ENCODE assay signal across 9 mouse cellular contexts in genomic region chr1:184734991-184735920, GRCm38 (mm10). TPM values are rescaled to one million over a fixed set of nuclear protein-coding genes. Genes with fewer than 3 reads are reported as not detected.
DNase-seq lines count a peak whose midpoint lies in the region; ATAC-seq lines count a peak whose summit lies in the region.
"Had no signal": no experiment of that assay in that cellular context is flagged by ENCODE, and none has a peak within 500 bp of the region (broad histone marks: within the 10 kb centered on the region; RNA-seq: fewer than 3 reads in every experiment).

No protein-coding gene starts in this region.

- ATAC-seq in midbrain, embryonic 11.5 days (ENCODE audit: low FRiP score): no peak
- no peak for ATAC-seq in midbrain, embryonic 16.5 days
- no peak for ATAC-seq in liver, embryonic 13.5 days (ENCODE audit: low read depth)
- ATAC-seq in hindbrain, embryonic 12.5 days (ENCODE audit: low FRiP score): no peak
- no peak for ATAC-seq in forebrain, embryonic 14.5 days
- ATAC-seq in midbrain, embryonic 14.5 days (ENCODE audit: low FRiP score, low TSS enrichment): no peak
- ATAC-seq: forebrain, embryonic 15.5 days had no signal

- no peak overlapping the region for H3K9ac ChIP-seq in midbrain, embryonic 11.5 days (ENCODE audit: low read length)
- H3K9ac ChIP-seq in midbrain, embryonic 16.5 days (ENCODE audit: low read depth, low read length): no peak overlapping the region
- no peak overlapping the region for H3K9ac ChIP-seq in liver, embryonic 13.5 days
- H3K9ac ChIP-seq in hindbrain, embryonic 12.5 days: no peak overlapping the region
- H3K9ac ChIP-seq in forebrain, embryonic 14.5 days (ENCODE audit: low read length): no peak overlapping the region
- no peak overlapping the region for H3K9ac ChIP-seq in midbrain, embryonic 14.5 days (replicated peaks; ENCODE audit: low read length)
- H3K9ac ChIP-seq: forebrain, embryonic 15.5 days had no signal

- peaks cover 10% of the 10 kb centered on the region; the same call in 1 of the 2 replicates for H3K4me1 ChIP-seq in midbrain, embryonic 11.5 days (ENCODE audit: control insufficient read depth, insufficient read depth, low read length)
- peaks cover 11% of the 10 kb centered on the region for H3K4me1 ChIP-seq in midbrain, embryonic 16.5 days (ENCODE audit: control insufficient read depth, insufficient read depth, low read length)
- peaks cover 31% of the 10 kb centered on the region for H3K4me1 ChIP-seq in liver, embryonic 13.5 days (replicated peaks)
- peaks cover 17% of the 10 kb centered on the region for H3K4me1 ChIP-seq in hindbrain, embryonic 12.5 days
- H3K4me1 ChIP-seq in forebrain, embryonic 14.5 days (ENCODE audit: control insufficient read depth, insufficient read depth, low read length): peaks cover 9% of the 10 kb centered on the region; the same call in 1 of the 2 replicates
- H3K4me1 ChIP-seq in midbrain, embryonic 14.5 days (ENCODE audit: control insufficient read depth, insufficient read depth, low read length): 0 out of 2 replicates have a peak, but pooled peaks cover 8% of the 10 kb centered on the region

- no peak overlapping the region for H3K27ac ChIP-seq in midbrain, embryonic 11.5 days (ENCODE audit: low read depth, low read length)
- no peak overlapping the region for H3K27ac ChIP-seq in midbrain, embryonic 16.5 days (ENCODE audit: low read length)
- no peak overlapping the region for H3K27ac ChIP-seq in liver, embryonic 13.5 days
- H3K27ac ChIP-seq in hindbrain, embryonic 12.5 days: no peak overlapping the region
- no peak overlapping the region for H3K27ac ChIP-seq in forebrain, embryonic 14.5 days (ENCODE audit: low read depth, low read length)
- H3K27ac ChIP-seq in midbrain, embryonic 14.5 days (replicated peaks; ENCODE audit: low read depth, low read length): no peak overlapping the region
- H3K27ac ChIP-seq: forebrain, embryonic 15.5 days had no signal

- peak; percentile 91 for DNase-seq in midbrain, embryonic 11.5 days (ENCODE audit: low spot score, missing footprints)
- DNase-seq in heart, adult 9 months (ENCODE audit: low spot score in 2 of 2): peak; percentile 74 to 82
- no peak for DNase-seq in liver, embryonic 13.5 days
- peak; percentile 63 for DNase-seq in splenic B cell, adult 2 months (ENCODE audit: low read depth, low spot score)
- DNase-seq in forebrain, embryonic 14.5 days (ENCODE audit: low spot score): no peak
- no peak for DNase-seq in midbrain, embryonic 14.5 days

- no peaks in the 10 kb centered on the region for H3K36me3 ChIP-seq in midbrain, embryonic 11.5 days (ENCODE audit: control insufficient read depth, insufficient read depth, low read length)
- H3K36me3 ChIP-seq in midbrain, embryonic 16.5 days (ENCODE audit: control insufficient read depth, insufficient read depth, low read length): no peaks in the 10 kb centered on the region
- no peaks in the 10 kb centered on the region for H3K36me3 ChIP-seq in liver, embryonic 13.5 days
- no peaks in the 10 kb centered on the region for H3K36me3 ChIP-seq in splenic B cell, adult 2 months (ENCODE audit: control insufficient read depth, insufficient read depth, low read length, poor library complexity, severe bottlenecking)
- H3K36me3 ChIP-seq in hindbrain, embryonic 12.5 days: no peaks in the 10 kb centered on the region
- no peaks in the 10 kb centered on the region for H3K36me3 ChIP-seq in forebrain, embryonic 14.5 days (ENCODE audit: control insufficient read depth, insufficient read depth, low read length)
- no peaks in the 10 kb centered on the region for H3K36me3 ChIP-seq in midbrain, embryonic 14.5 days (ENCODE audit: control insufficient read depth, insufficient read depth, low read length)
- H3K36me3 ChIP-seq: forebrain, embryonic 15.5 days had no signal

- no peak overlapping the region for H3K4me2 ChIP-seq in midbrain, embryonic 11.5 days
- no peak overlapping the region for H3K4me2 ChIP-seq in midbrain, embryonic 16.5 days (ENCODE audit: low read length)
- H3K4me2 ChIP-seq in liver, embryonic 13.5 days: peak overlapping the region; percentile 94; the same call in 1 of the 2 replicates
- no peak overlapping the region for H3K4me2 ChIP-seq in hindbrain, embryonic 12.5 days (replicated peaks)
- H3K4me2 ChIP-seq in forebrain, embryonic 14.5 days (ENCODE audit: low read length): no peak overlapping the region
- no peak overlapping the region for H3K4me2 ChIP-seq in midbrain, embryonic 14.5 days (ENCODE audit: low read length)
- H3K4me2 ChIP-seq: forebrain, embryonic 15.5 days had no signal

- WGBS in midbrain, embryonic 11.5 days: 3% methylated on average over 25 of the region's 25 CpGs
- 3% methylated on average over 25 of the region's 25 CpGs for WGBS in midbrain, embryonic 16.5 days
- WGBS in liver, embryonic 13.5 days (ENCODE audit: insufficient replicate concordance): 5% methylated on average over 25 of the region's 25 CpGs
- WGBS in hindbrain, embryonic 12.5 days: 2% methylated on average over 25 of the region's 25 CpGs
- 1% methylated on average over 25 of the region's 25 CpGs for WGBS in forebrain, embryonic 14.5 days
- WGBS in midbrain, embryonic 14.5 days: 2% methylated on average over 25 of the region's 25 CpGs

- peaks cover 69% of the 10 kb centered on the region for H3K27me3 ChIP-seq in midbrain, embryonic 11.5 days (ENCODE audit: control insufficient read depth, insufficient read depth, low read length)
- H3K27me3 ChIP-seq in midbrain, embryonic 16.5 days (ENCODE audit: control insufficient read depth, insufficient read depth, low read depth, low read length): peaks cover 53% of the 10 kb centered on the region
- H3K27me3 ChIP-seq in liver, embryonic 13.5 days: peaks cover 96% of the 10 kb centered on the region
- H3K27me3 ChIP-seq in splenic B cell, adult 2 months (ENCODE audit: control insufficient read depth, insufficient read depth, low read length, poor library complexity, severe bottlenecking): no peaks in the 10 kb centered on the region; the same call in 1 of the 2 replicates
- peaks cover 91% of the 10 kb centered on the region for H3K27me3 ChIP-seq in hindbrain, embryonic 12.5 days
- peaks cover 74% of the 10 kb centered on the region for H3K27me3 ChIP-seq in forebrain, embryonic 14.5 days (replicated peaks; ENCODE audit: control insufficient read depth, insufficient read depth, low read length)
- peaks cover 77% of the 10 kb centered on the region for H3K27me3 ChIP-seq in midbrain, embryonic 14.5 days (ENCODE audit: control insufficient read depth, insufficient read depth, low read length)

- H3K4me3 ChIP-seq in midbrain, embryonic 11.5 days (ENCODE audit: low read depth, low read length): no peak overlapping the region
- H3K4me3 ChIP-seq in midbrain, embryonic 16.5 days (ENCODE audit: low read depth, low read length): no peak overlapping the region
- no peak overlapping the region for H3K4me3 ChIP-seq in liver, embryonic 13.5 days (replicated peaks)
- no peak overlapping the region for H3K4me3 ChIP-seq in hindbrain, embryonic 12.5 days
- no peak overlapping the region for H3K4me3 ChIP-seq in forebrain, embryonic 14.5 days (ENCODE audit: low read depth, low read length)
- H3K4me3 ChIP-seq in midbrain, embryonic 14.5 days (replicated peaks; ENCODE audit: low read depth, low read length): no peak overlapping the region
- H3K4me3 ChIP-seq: forebrain, embryonic 15.5 days had no signal

- H3K9me3 ChIP-seq in midbrain, embryonic 11.5 days (ENCODE audit: control insufficient read depth, low read length): no peaks in the 10 kb centered on the region
- no peaks in the 10 kb centered on the region for H3K9me3 ChIP-seq in midbrain, embryonic 16.5 days (replicated peaks; ENCODE audit: control insufficient read depth, low read length, poor library complexity, severe bottlenecking)
- H3K9me3 ChIP-seq in liver, embryonic 13.5 days (replicated peaks): no peaks in the 10 kb centered on the region
- H3K9me3 ChIP-seq in hindbrain, embryonic 12.5 days (replicated peaks): no peaks in the 10 kb centered on the region
- no peaks in the 10 kb centered on the region for H3K9me3 ChIP-seq in forebrain, embryonic 14.5 days (replicated peaks; ENCODE audit: control insufficient read depth, low read length)
- H3K9me3 ChIP-seq in midbrain, embryonic 14.5 days (ENCODE audit: control insufficient read depth, low read length): no peaks in the 10 kb centered on the region
- H3K9me3 ChIP-seq: forebrain, embryonic 15.5 days had no signal

RNA-seq across cellular contexts. Expression of gene Hlx, which starts 2.8 kb away (rescaled TPM):
- polyA plus RNA-seq in midbrain, embryonic 11.5 days (2014; fragmentation: Nextera tagmentation; extraction: Ambion mirVana): 2.2 and 2.7 TPM in 2 replicates
- 1.1 and 1.2 TPM in 2 replicates for polyA plus RNA-seq in midbrain, embryonic 16.5 days (2015; fragmentation: Nextera tagmentation; extraction: Ambion mirVana)
- polyA plus RNA-seq in liver, embryonic 13.5 days (2015; fragmentation: Nextera tagmentation; extraction: Ambion mirVana): 8.8 and 9.9 TPM in 2 replicates
- 5.6 and 9.1 TPM in 2 replicates for polyA plus RNA-seq in hindbrain, embryonic 12.5 days (2016; fragmentation: Nextera tagmentation; extraction: Ambion mirVana)
- 0.99 and 1.4 TPM in 2 replicates for polyA plus RNA-seq in forebrain, embryonic 14.5 days (2014; fragmentation: Nextera tagmentation; extraction: Ambion mirVana)
- polyA plus RNA-seq in midbrain, embryonic 14.5 days (2014; fragmentation: Nextera tagmentation; extraction: Ambion mirVana): 0.35 and 1.2 TPM in 2 replicates

Comparison
In these comparisons a context has a peak if more than half of its experiments do, and no peak if none do; other contexts are left out.
1. DNase-seq: peak in midbrain, embryonic 11.5 days (single experiment), heart, adult 9 months (2 of 2) and splenic B cell, adult 2 months (single experiment); none in liver, embryonic 13.5 days (single experiment), forebrain, embryonic 14.5 days (single experiment) and midbrain, embryonic 14.5 days (single experiment).